In genomic region chr1:82795702-82796443, GRCm38 (mm10) we compare ENCODE assay signal across 13 mouse cellular contexts. TPM values are rescaled to one million over a fixed set of nuclear protein-coding genes. Genes with fewer than 3 reads are reported as not detected.
DNase-seq lines count a peak whose midpoint lies in the region; ATAC-seq and TF ChIP-seq lines count a peak whose summit lies in the region.
"Had no signal": no experiment of that assay in that cellular context is flagged by ENCODE, and none has a peak within 500 bp of the region (broad histone marks: within the 10 kb centered on the region; RNA-seq: fewer than 3 reads in every experiment).

No protein-coding gene starts in this region.

- no peak for ATAC-seq in hindbrain, embryonic 15.5 days (ENCODE audit: low FRiP score, low read depth)
- ATAC-seq in hindbrain, embryonic 11.5 days (ENCODE audit: low FRiP score): no peak
- ATAC-seq in CD4-positive, CD25-positive, alpha-beta regulatory T cell, adult 4 months: peak; percentile 74
- ATAC-seq in midbrain, embryonic 15.5 days (replicated peaks): no peak
- no peak for ATAC-seq in erythroblast, adult 5-6 weeks (replicated peaks; ENCODE audit: low FRiP score, poor library complexity, severe bottlenecking)

- TF ChIP-seq CTCF in embryonic fibroblast, embryonic 13.5 days (IDR thresholded peaks at IDR 0.05; ENCODE audit: borderline replicate concordance, insufficient read depth, low read length): no peak

- no peak for DNase-seq in hindbrain, embryonic 11.5 days (ENCODE audit: low spot score)
- no peak for DNase-seq in left cerebral cortex, adult 8-10 months (ENCODE audit: low spot score in 2 of 2)
- DNase-seq: cerebellum, postnatal 14 days; gastrocnemius, postnatal 25 days; thymus, postnatal 36 days had no signal

- WGBS in hindbrain, embryonic 15.5 days: 84% methylated on average over 18 of the region's 18 CpGs
- 79% methylated on average over 18 of the region's 18 CpGs for WGBS in hindbrain, embryonic 11.5 days
- 22% methylated on average over 18 of the region's 18 CpGs for WGBS in macrophage (ENCODE audit: missing documents)
- 87% methylated on average over 18 of the region's 18 CpGs for WGBS in midbrain, embryonic 15.5 days

- H3K9ac ChIP-seq in hindbrain, embryonic 15.5 days: no peak overlapping the region
- H3K9ac ChIP-seq in hindbrain, embryonic 11.5 days (ENCODE audit: low read depth, low read length): no peak overlapping the region
- H3K9ac ChIP-seq in midbrain, embryonic 15.5 days: no peak overlapping the region
- H3K9ac ChIP-seq: neural tube, embryonic 12.5 days had no signal

- no peaks in the 10 kb centered on the region for H3K9me3 ChIP-seq in hindbrain, embryonic 15.5 days
- no peaks in the 10 kb centered on the region for H3K9me3 ChIP-seq in hindbrain, embryonic 11.5 days (ENCODE audit: control insufficient read depth, low read length)
- H3K9me3 ChIP-seq in midbrain, embryonic 15.5 days: no peaks in the 10 kb centered on the region
- H3K9me3 ChIP-seq: neural tube, embryonic 12.5 days had no signal

- H3K4me2 ChIP-seq in hindbrain, embryonic 15.5 days: no peak overlapping the region
- H3K4me2 ChIP-seq in hindbrain, embryonic 11.5 days (replicated peaks; ENCODE audit: low read depth, low read length): no peak overlapping the region
- no peak overlapping the region for H3K4me2 ChIP-seq in midbrain, embryonic 15.5 days
- H3K4me2 ChIP-seq: neural tube, embryonic 12.5 days had no signal

- no peaks in the 10 kb centered on the region for H3K36me3 ChIP-seq in hindbrain, embryonic 15.5 days
- no peaks in the 10 kb centered on the region for H3K36me3 ChIP-seq in hindbrain, embryonic 11.5 days (ENCODE audit: control insufficient read depth, insufficient read depth, low read length)
- no peaks in the 10 kb centered on the region for H3K36me3 ChIP-seq in macrophage (ENCODE audit: inconsistent target)
- no peaks in the 10 kb centered on the region for H3K36me3 ChIP-seq in midbrain, embryonic 15.5 days (replicated peaks)
- H3K36me3 ChIP-seq: neural tube, embryonic 12.5 days had no signal

- H3K79me2 ChIP-seq in macrophage (ENCODE audit: inconsistent target): no peaks in the 10 kb centered on the region

- H3K27me3 ChIP-seq in hindbrain, embryonic 15.5 days: no peaks in the 10 kb centered on the region
- no peaks in the 10 kb centered on the region for H3K27me3 ChIP-seq in hindbrain, embryonic 11.5 days (ENCODE audit: control insufficient read depth, insufficient read depth, low read length)
- no peaks in the 10 kb centered on the region for H3K27me3 ChIP-seq in midbrain, embryonic 15.5 days (replicated peaks)
- H3K27me3 ChIP-seq: neural tube, embryonic 12.5 days had no signal

- no peak for TF ChIP-seq POLR2A in embryonic fibroblast, embryonic 13.5 days (IDR thresholded peaks at IDR 0.05; ENCODE audit: low read depth, low read length)

- no peaks in the 10 kb centered on the region for H3K4me1 ChIP-seq in hindbrain, embryonic 15.5 days (replicated peaks)
- H3K4me1 ChIP-seq in hindbrain, embryonic 11.5 days (replicated peaks; ENCODE audit: control insufficient read depth, insufficient read depth, low read length): no peaks in the 10 kb centered on the region
- peaks cover 14% of the 10 kb centered on the region for H3K4me1 ChIP-seq in embryonic fibroblast, embryonic 13.5 days (ENCODE audit: control insufficient read depth, insufficient read depth, low read length)
- H3K4me1 ChIP-seq in midbrain, embryonic 15.5 days: no peaks in the 10 kb centered on the region

- H3K4me3 ChIP-seq in hindbrain, embryonic 15.5 days: no peak overlapping the region
- H3K4me3 ChIP-seq in hindbrain, embryonic 11.5 days (ENCODE audit: low read depth, low read length): no peak overlapping the region
- no peak overlapping the region for H3K4me3 ChIP-seq in embryonic fibroblast, embryonic 13.5 days (ENCODE audit: insufficient read depth, low read length)
- H3K4me3 ChIP-seq in macrophage (ENCODE audit: inconsistent target): no peak overlapping the region
- no peak overlapping the region for H3K4me3 ChIP-seq in midbrain, embryonic 15.5 days
- H3K4me3 ChIP-seq: neural tube, embryonic 12.5 days had no signal

- H3K27ac ChIP-seq in hindbrain, embryonic 15.5 days (replicated peaks): 0 out of 2 replicates have a peak overlapping the region, but pooled peaks have one; percentile 30
- no peak overlapping the region for H3K27ac ChIP-seq in hindbrain, embryonic 11.5 days (ENCODE audit: low read depth, low read length)
- peak overlapping the region; percentile 5 for H3K27ac ChIP-seq in embryonic fibroblast, embryonic 13.5 days (ENCODE audit: insufficient read depth, low read length)
- peak overlapping the region; percentile 96 for H3K27ac ChIP-seq in macrophage
- no peak overlapping the region for H3K27ac ChIP-seq in midbrain, embryonic 15.5 days
- H3K27ac ChIP-seq: neural tube, embryonic 12.5 days had no signal

RNA-seq across cellular contexts. Expression of gene Gm47791, which starts 24.8 kb away (rescaled TPM):
- not detected in 2 replicates for polyA plus RNA-seq in hindbrain, embryonic 15.5 days (2015; fragmentation: Nextera tagmentation; extraction: Ambion mirVana)
- polyA plus RNA-seq in hindbrain, embryonic 11.5 days (2014; fragmentation: Nextera tagmentation; extraction: Ambion mirVana): not detected in 2 replicates
- not detected for polyA plus RNA-seq in CD4-positive, CD25-positive, alpha-beta regulatory T cell, adult 4 months (2017; shearing (Covaris generic))
- not detected in 2 replicates for polyA plus RNA-seq in embryonic fibroblast, embryonic 13.5 days (2011; ENCODE audit: insufficient read length, low read depth, missing spikeins)
- not detected for total RNA-seq in macrophage (2018; cell fraction: chromatin; rRNA removed)
- total RNA-seq in macrophage (2018; cell fraction: cytosol; rRNA removed): not detected
- not detected for total RNA-seq in macrophage (2018; cell fraction: nucleus; rRNA removed)
- not detected in 3 replicates for polyA plus RNA-seq in macrophage (2018)
- polyA plus RNA-seq in midbrain, embryonic 15.5 days (2015; fragmentation: Nextera tagmentation; extraction: Ambion mirVana): not detected in 2 replicates
- not detected for total RNA-seq in left cerebral cortex, adult 8-10 months (2022)
- not detected in 2 replicates for total RNA-seq in erythroblast, adult 5-6 weeks (2015; ENCODE audit: low replicate concordance)
- total RNA-seq in erythroblast, adult 5-6 weeks (2017; ENCODE audit: low replicate concordance): not detected in 2 replicates
- total RNA-seq: gastrocnemius, postnatal 25 days; left cerebral cortex, postnatal 10 days had no signal
- polyA plus RNA-seq: neural tube, embryonic 12.5 days had no signal

RNA-seq across cellular contexts. Expression of gene Tm4sf20, which starts 27.6 kb away (rescaled TPM):
- polyA plus RNA-seq in hindbrain, embryonic 15.5 days (2015; fragmentation: Nextera tagmentation; extraction: Ambion mirVana): 0.21 TPM in 1 of 2 replicates, not detected in the other
- not detected in 2 replicates for polyA plus RNA-seq in hindbrain, embryonic 11.5 days (2014; fragmentation: Nextera tagmentation; extraction: Ambion mirVana)
- polyA plus RNA-seq in CD4-positive, CD25-positive, alpha-beta regulatory T cell, adult 4 months (2017; shearing (Covaris generic)): 1 to 10 TPM in 1 of 2 experiments, under 1 TPM in 1; 0.43 to 1.4 TPM
- not detected in 2 replicates for polyA plus RNA-seq in embryonic fibroblast, embryonic 13.5 days (2011; ENCODE audit: insufficient read length, low read depth, missing spikeins)
- not detected for total RNA-seq in macrophage (2018; cell fraction: chromatin; rRNA removed)
- not detected for total RNA-seq in macrophage (2018; cell fraction: cytosol; rRNA removed)
- not detected for total RNA-seq in macrophage (2018; cell fraction: nucleus; rRNA removed)
- polyA plus RNA-seq in macrophage (2018): not detected in 3 replicates
- polyA plus RNA-seq in midbrain, embryonic 15.5 days (2015; fragmentation: Nextera tagmentation; extraction: Ambion mirVana): 0.27 TPM in 1 of 2 replicates, not detected in the other
- total RNA-seq in left cerebral cortex, adult 8-10 months (2022): not detected
- total RNA-seq in erythroblast, adult 5-6 weeks (2015; ENCODE audit: low replicate concordance): not detected in 2 replicates
- not detected in 2 replicates for total RNA-seq in erythroblast, adult 5-6 weeks (2017; ENCODE audit: low replicate concordance)
- total RNA-seq: gastrocnemius, postnatal 25 days; left cerebral cortex, postnatal 10 days had no signal

RNA-seq across cellular contexts. Expression of gene Agfg1, which starts 43.4 kb away (rescaled TPM):
- polyA plus RNA-seq in hindbrain, embryonic 15.5 days (2015; fragmentation: Nextera tagmentation; extraction: Ambion mirVana): 26.6 TPM in 2 replicates
- 47.2 and 54.4 TPM in 2 replicates for polyA plus RNA-seq in hindbrain, embryonic 11.5 days (2014; fragmentation: Nextera tagmentation; extraction: Ambion mirVana)
- polyA plus RNA-seq in CD4-positive, CD25-positive, alpha-beta regulatory T cell, adult 4 months (2017; shearing (Covaris generic)): 10 to 100 TPM; 18.8 to 32.8 TPM
- 75.1 and 77.5 TPM in 2 replicates for polyA plus RNA-seq in embryonic fibroblast, embryonic 13.5 days (2011; ENCODE audit: insufficient read length, low read depth, missing spikeins)
- 100 to 1,000 TPM in 4 of 26 experiments, 10 to 100 TPM in 22; 35.8 to 142 (median 48.2) TPM for total RNA-seq in macrophage (2018; cell fraction: chromatin; rRNA removed)
- total RNA-seq in macrophage (2018; cell fraction: cytosol; rRNA removed): 10 to 100 TPM; 30.0 to 75.1 (median 37.3) TPM
- total RNA-seq in macrophage (2018; cell fraction: nucleus; rRNA removed): 100 to 1,000 TPM in 1 of 26 experiments, 10 to 100 TPM in 25; 33.2 to 103 (median 46.5) TPM
- 27.2 to 65.1 TPM (median 30.0 TPM) in 3 replicates for polyA plus RNA-seq in macrophage (2018)
- polyA plus RNA-seq in midbrain, embryonic 15.5 days (2015; fragmentation: Nextera tagmentation; extraction: Ambion mirVana): 25.2 and 28.3 TPM in 2 replicates
- total RNA-seq in left cerebral cortex, adult 8-10 months (2022): 10 to 100 TPM; 59.0 to 69.1 (median 62.1) TPM
- total RNA-seq in erythroblast, adult 5-6 weeks (2015; ENCODE audit: low replicate concordance): 19.9 and 20.0 TPM in 2 replicates
- 13.4 and 20.8 TPM in 2 replicates for total RNA-seq in erythroblast, adult 5-6 weeks (2017; ENCODE audit: low replicate concordance)

Comparison
In these comparisons a context has a peak if more than half of its experiments do, and no peak if none do; other contexts are left out.
1. H3K27ac ChIP-seq: peak in hindbrain, embryonic 15.5 days (single experiment), embryonic fibroblast, embryonic 13.5 days (single experiment) and macrophage (single experiment); none in hindbrain, embryonic 11.5 days (single experiment) and midbrain, embryonic 15.5 days (single experiment).